Mouse (Mus musculus) CD4-positive helper T cell, adult 2 months (primary cell): Measurements from ENCODE around the gene Grem1.

Experiments
- DNase-seq: peaks from one replicate; pipeline ENCODE4 v3.0.0-alpha.2; 2012; ENCODE audit warnings: low read depth, missing footprints, low spot score

Grem1 gene

GRCm38 (mm10) chr2:113758311-113759161 is at the start of gene Grem1:
Grem1 (minus strand) TSS chr2:113758646.
- DNase-seq = no peak

- no peak for DNase-seq
These were observed 49.2 kb upstream of the Grem1 start for GRCm38 (mm10) chr2:113807640-113808039.

DNA sequence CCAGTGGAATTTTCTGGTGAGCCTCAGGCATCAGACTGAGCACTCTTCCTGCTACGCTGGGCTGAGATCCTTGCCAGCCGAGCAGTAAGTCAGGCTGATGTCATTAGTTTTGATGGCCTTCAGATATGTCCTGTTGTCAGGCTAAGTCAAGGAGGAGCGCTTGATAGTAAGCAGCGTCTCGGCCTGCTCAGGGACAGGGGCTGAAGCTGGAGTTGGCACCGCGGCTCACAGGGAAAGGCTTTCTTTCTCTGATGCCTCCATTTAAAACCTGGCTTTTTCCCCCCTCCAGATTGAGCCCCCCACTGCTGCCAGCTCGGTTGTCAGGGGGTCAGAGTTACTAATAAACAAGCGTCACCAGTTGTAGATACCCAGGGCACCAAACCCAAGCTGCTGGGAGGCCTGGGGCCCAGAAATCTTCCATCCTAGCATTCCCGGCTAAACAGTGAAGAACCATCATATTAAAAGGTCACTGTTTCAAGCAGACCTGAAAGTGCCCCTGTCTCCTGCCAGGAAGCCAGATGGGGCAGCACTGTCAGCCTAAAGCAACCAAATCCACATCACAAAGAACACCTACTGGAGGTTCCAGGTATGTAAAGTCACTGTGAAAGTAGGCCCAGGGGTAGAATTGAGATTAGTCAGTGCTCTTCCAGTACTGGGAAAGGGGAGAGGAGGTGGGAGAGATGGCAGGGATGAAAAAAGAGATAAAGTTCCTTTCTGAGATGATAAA is 48.6 kb upstream of the Grem1 start:
- no peak for DNase-seq

GRCm38 (mm10) chr2:113805765-113806164 is 47.3 kb upstream of the Grem1 start:
- DNase-seq = no peak

DNA sequence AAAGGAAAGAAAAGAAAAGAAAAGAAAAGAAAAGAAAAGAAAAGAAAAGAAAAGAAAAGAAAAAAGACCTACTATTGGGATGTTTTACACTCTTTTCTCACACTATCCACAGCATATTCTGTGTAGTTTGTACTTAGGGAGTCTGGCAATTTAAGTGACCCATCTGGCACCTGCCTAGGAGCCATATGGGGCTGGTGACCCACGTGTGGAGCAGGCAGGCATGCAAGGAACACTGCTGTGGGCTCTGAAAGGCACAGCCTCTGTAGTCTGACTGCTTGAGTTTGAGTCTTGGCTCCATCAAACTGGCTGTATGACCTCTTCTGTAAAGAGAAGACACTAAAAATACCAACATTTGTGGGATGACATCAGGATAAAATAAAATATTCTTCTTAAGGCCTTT is 45.3 kb upstream of the Grem1 start:
- no peak for DNase-seq

DNA sequence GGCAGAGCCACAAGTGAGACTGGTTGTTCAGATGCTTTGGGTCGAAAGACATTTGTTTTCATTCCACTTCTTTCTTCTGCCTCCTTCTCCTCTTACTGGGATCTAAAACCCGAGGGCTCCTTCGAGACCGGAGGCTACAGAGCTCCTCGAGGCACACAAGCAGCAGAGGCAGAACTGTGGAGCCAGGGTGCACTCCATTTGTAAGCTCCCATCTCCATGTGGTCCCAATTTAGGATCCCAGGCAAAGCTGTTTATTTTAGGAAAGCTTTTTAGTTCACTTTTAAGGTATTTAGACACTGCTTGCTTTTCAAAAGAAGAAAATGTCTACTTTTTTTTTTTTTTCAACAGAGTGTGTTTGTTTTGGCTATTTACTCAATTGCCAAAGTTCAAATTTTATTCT is 42.4 kb upstream of the Grem1 start:
- no peak for DNase-seq

DNA sequence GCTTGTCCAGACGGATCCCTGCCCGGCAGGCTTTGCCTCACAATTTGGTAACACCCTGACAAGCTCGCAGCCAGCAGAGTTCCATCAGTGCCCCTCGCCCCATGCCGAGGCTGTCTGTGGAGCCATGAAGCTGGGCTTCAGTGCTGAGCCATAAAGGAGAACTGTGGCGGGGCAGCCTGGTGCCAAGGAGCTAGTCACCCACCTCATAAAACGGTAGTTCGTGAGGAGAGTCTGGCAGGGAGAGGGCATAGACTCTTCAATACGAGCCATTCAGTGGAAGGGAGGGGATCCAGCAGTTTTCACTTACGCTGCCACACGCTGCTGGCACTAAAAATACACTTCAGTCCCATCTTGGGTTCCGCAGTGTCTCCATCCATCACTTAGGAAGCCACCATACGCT is 40.2 kb upstream of the Grem1 start:
- no peak for DNase-seq

- no peak for DNase-seq
These were observed 36.7 kb upstream of the Grem1 start for GRCm38 (mm10) chr2:113795186-113795585.

DNA sequence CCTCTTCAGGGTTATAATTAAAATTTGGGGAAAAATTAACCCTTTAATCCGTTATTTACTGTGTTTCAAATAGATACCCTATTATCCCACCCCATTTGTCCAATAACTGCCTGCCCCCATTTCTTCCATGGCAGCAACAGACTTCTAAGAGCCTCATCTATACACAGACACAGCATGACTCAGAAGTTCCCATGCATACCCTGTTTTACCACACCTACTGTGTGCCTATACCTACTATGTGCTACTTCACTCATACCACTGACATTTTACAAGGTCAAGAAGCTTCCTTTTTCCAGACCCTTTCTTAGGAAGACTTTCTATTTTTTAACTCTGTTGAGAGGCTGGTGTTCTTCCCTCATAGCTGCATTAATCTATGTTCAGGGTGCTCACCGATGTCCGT is 35.1 kb upstream of the Grem1 start:
- DNase-seq = no peak

DNA sequence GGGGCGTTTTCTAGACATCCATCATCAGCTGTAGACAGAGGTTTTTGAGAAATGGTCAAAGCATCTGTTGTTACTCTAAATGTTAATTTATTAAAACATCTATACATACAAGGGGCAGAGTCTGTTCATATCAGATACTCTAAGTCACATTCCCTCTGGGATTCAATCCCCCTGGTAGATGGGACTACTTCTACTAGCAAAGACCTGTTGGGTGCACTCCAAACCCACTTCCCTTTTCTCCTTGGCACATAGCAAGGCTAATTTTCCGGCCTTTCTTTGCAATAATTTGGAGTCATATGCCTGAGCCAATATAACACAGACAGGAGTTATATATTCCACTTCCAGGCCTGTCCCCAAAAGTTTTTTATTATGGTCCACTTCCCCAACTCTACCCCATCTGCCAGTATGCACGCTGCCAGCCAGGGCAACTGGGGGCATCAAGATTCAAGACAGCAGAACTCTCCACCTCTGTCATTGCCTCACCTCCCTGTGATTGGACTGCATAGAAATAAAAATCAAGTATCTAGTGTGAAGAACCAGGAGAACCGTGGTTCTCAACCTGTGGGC is 30.5 kb upstream of the Grem1 start:
- DNase-seq = no peak

- DNase-seq = no peak
These were observed 29.4 kb upstream of the Grem1 start for GRCm38 (mm10) chr2:113787882-113788281.

- DNase-seq = no peak
These were observed 26.4 kb upstream of the Grem1 start for GRCm38 (mm10) chr2:113784851-113785250.

GRCm38 (mm10) chr2:113781521-113781920 is 23.1 kb upstream of the Grem1 start:
- no peak for DNase-seq

GRCm38 (mm10) chr2:113781107-113781506 is 22.7 kb upstream of the Grem1 start:
- no peak for DNase-seq

DNA sequence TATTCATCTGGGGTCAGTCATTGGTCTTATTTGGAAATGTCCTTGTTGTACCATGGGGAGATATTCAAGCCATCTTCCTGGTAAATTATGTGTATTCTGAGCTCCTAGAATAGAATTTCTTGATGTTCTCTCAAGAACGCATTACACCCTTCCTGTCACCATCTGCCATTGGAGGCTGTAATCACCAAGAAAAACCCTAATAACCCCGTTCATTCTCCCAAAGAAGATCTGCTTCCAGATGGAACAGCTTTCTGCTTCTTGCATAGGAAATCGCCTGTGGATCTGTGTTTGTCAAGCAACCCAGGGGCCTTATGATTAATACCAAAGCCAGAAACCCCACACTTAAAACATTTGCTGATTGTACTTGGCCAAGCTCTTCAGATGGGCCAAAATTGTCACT is 20.9 kb upstream of the Grem1 start:
- DNase-seq = no peak

DNA sequence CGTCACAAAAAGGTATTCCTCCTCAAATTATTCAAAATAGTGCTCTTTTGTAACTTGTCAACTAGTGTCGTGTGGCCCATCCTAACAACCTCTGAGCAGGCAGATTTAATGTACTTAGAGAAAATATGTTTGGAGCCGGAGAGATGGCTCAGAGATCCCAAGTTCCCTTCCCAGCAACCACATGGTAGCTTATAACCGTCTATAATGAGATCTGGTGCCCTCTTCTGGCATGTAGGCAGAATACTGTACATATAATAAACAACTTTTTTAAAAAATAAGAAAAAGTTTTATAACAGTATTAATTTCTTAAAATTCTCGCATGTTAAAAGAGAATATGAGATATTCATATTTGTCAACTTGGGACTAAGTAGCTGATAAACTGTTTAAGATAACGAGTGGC is 19.6 kb upstream of the Grem1 start:
- DNase-seq = no peak

GRCm38 (mm10) chr2:113776297-113776696 is 17.9 kb upstream of the Grem1 start:
- DNase-seq = no peak

DNA sequence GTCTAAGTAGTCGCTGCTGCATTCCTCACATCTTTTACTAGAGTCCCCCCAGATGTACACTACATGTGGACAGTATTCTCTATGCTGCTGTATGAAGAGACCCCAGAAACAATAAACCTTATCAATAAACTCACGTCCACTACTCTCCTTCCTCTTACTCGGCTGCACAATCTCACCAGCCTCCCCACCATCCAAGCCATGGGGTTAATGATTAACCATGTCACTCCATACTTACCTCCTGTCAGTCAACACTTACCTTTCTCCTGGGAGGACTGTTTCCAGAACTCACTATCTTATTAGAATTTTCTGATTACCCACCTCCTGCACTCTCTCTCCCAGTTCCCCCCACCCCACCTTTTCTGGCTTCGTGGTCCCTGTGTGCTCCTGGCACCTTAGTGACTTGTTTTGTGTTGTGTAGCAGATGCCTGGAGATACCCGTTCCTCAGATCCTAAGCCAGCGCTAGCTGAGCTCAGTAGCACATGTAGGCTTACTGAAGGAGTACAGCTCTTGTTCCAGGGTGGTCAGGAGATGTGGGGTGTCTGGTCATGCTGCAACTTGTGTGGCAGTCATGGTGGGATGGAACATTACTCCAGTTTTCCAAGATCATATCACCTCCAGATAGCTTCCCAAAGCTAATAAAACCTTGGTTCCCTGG is 15.8 kb upstream of the Grem1 start:
- no peak for DNase-seq

DNA sequence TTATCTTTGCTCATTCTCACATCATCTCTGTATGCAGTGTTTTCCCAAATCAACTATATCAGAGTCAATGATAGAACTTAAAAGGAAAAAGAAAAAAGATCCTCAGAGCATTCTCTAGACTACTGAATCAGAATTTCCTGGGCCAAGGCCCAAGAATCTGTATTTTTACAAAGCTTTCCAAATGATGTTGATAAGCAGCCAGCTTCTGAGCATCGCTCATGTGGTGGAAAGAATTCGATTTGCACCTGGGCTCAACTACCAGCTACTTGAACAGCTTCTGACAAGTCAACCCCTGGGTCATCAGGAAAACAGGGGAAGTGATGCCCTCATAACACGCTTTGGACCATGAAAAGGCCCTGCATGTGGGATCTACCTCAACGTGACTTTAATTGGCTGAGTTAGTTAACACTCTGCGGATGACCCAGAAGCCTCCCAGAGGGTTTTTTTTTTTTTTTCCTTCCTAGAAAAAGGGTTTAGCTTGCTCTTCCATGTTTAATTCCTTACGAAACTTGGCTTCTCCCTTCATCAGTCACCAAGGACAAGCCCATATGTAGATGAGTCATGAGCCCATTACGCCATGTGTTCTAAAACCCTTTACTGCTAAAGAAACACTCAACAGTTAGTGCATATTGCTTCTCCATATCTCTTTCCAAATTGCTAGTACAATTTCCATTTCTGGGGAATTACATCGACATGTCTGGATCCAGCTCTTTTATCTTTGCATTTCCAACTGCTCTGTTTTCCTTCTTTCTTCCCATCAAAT is 10.3 kb upstream of the Grem1 start:
- DNase-seq = no peak

DNA sequence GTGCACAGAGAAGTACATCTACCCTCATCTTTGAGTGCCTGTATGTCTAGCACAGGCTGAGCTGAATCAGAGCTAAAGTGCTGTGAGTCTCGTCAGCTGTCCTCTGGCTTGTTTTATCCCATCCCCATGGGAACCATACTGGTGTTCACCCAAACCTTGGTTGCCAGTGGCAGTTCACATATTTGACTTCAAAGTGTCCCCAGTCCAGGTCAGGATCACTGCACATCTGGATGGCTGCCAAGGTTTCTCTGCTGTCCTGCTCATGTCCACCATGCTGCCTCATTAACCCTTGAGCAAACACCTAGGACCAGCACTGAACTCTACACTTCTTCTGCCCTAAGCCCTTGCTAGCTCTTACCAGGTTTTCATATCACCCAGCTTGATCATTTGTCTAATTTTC is 7.4 kb upstream of the Grem1 start:
- no peak for DNase-seq

GRCm38 (mm10) chr2:113764968-113765367 is 6.5 kb upstream of the Grem1 start:
- peak; percentile 5 for DNase-seq
